Mouse (Mus musculus) megakaryocyte, adult 5-6 weeks (primary cell): ENCODE data around the gene Coro2b. TPM values are rescaled to one million over a fixed set of nuclear protein-coding genes. Genes with fewer than 3 reads are reported as not detected.
A peak's percentile ranks its signal among the peaks of the same experiment; 100 is the strongest.

Experiments used
- ATAC-seq: 2 replicates; pipeline ENCODE4 v1.8.0; 2016; ENCODE audit warnings: mild to moderate bottlenecking, inconsistent platforms; ENCODE audit not compliant: poor library complexity, severe bottlenecking
- total RNA-seq, 2 experiments: library from RNA; stranded (forward) in 1 of 2; stranded (reverse) in 1 of 2; fragments of 153-499, 151-499 nt in 1 of 2; fragments of 221-1000, 200-1000 nt in 1 of 2; gene quantifications; 2 replicates each; pipeline versions ENCODE4 v1.2.3 to v1.2.4; 2015 to 2017

Gene Coro2b
- total RNA-seq, 2 experiments from 2014 or later, result 0.11 to 0.22 TPM

DNA sequence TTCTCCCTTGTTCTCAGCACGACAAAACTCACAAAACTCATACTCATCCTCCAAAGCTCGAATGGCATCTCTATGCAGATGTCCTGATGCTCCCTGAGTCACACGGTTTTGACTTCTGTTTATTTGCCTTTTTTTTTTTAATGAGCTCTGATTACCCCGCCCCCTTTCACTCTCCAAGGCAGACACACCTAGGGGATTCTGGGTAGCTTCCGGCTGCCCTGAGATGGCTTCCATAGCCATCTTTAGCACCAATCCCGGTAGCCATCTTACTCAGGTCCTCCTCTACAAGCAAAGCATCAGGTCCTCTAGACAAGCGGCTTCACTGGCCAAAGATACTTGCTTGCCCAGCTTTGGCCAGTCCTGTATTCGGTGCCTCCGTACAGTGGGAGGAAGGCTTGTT lies 3.3 kb upstream of the Coro2b start:
- no peak for ATAC-seq

DNA sequence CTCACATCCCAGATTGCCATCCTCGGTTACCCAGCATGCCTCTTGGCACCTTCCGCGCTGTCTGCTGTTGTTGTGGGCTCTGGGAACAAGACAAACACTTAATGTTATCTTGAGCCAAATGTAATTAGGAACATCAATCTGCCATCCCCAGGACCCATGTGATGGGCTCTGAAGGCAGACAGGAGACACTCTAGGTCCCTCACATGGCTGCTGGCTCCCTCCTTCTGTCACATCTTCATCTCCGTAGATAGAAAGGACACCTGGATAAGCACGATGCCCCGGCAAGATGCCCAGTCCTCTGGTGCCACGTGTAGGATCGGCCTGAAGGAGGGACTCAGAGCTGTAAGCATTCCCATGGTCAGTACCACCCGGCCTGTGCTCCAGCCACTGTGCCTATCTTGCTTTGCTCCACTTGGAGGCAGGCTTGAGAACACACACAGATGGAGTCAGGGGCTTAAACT lies 2.4 kb upstream of the Coro2b start:
- ATAC-seq, result no peak

DNA sequence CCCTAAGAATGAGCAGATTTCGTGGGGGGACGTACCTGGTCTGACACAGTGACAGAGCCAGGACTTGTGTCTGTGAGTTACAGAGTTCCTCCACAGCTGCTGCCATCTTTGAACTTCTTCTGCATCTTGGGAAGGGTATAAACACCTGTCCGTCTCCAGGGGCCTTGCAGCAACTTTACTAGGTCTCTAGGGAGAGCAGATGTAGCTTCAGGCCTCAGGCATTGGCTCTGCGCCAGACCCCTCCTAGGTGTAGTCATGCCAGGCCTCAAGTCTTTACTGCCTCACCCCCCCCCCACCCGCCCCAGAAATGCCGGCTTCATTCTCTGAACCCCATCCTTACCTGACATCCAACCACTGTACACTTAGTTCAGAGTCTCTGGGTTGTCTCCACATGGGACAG lies 1.1 kb upstream of the Coro2b start:
- ATAC-seq, result no peak

DNA sequence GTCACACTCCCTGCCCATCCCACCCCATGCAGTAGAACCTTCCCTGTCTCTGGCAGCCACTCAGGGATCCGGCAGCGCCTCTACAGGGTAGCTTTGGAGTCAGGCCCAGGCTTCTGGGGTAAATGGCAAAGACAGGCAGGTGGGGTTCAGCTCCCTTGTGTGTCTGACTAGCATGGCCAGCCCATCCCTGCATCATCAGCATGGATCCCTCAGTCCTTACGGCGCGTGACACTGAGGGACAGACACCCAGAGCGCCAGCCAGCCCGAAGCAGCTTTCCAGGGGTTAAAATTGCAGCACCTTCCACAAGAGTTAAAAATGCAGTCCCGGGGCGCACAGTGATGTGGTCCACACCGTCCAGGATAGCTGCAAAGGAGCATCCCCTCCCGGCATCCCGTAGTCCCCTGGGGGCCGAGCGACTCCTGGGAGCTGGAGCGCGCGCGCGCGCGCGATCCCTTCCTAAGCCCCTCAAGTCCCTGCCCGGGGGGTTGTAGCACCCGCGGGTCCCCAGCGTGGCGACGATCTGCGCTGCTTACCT lies 657 bp downstream of the Coro2b start:
- ATAC-seq, result no peak

DNA sequence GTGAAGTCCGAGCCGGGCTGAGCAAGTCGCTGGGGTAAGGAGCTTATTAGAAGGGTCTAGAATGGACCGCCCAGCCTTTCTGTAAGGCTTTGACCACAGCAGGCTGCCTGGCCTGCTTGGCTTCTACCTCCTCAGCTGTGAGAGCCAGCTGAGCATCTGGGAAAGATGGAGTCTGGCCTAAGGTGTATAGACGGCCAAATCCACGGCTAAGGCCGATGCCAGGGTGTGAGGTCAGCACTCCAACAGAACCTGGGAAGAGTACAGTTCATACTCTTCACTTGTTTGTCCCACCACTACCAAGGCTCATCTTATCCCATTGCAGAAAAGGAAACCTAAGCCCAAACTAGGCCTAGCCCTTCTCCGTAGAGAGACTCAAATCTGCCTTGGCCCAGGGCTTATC lies 1.3 kb downstream of the Coro2b start:
- no peak for ATAC-seq

DNA sequence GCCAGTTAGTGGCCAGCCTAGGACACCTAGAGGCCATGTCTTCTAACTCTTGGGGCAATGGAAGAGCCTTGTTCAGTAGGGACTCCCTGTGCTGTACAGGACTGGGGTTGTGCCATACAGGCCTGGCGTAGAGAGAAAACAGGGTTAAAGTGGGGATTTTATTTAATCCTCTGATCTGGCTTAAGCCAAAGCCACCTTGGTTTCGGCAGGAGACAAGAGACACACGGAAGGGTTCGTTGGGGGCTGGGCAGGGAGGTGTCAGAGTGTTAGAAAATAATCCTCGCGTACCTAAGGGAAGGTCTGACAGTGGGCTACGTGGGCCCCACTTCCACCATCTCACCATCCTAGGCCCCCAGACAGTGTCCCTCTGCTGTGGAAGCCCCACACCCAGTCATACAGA lies 2.2 kb downstream of the Coro2b start:
- no peak for ATAC-seq

DNA sequence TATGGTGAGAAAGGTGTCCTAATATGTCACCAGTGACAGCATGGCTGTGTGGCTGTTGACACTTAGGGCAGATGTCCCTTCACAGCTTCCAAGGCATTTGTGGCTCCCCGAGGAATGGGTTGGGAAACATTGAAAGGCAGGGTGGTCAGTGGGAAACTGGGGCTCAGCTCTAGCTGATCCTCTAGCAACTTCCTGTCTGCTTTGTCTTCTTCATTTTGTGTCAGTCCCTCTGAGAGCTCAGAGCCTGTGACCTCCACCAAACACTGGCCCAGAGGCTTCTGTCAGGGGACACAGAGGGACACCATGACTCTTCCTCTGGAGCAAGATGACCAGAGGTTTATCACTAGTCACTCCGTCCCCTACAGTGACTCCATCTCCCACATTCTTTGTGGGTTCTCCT lies 2.7 kb downstream of the Coro2b start:
- ATAC-seq, result no peak

DNA sequence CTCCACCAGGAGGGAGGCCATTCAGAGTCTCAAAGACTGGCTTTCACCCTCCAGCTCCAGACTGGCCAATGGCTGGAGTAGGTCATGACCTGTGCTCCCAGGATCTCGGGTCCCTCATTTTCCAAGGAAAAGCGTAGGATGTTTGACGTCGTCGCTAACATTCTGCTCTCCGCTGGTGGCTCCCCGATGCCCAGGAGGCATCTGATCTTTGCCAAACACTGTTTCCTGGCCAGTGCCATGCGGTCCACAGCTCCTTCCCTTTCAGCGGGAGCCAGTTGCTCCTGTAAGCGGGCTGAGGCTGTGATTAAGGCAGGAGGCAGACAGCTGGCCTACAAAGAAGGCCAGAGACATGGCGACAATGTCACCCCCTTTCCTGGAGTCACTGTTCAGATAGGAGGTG lies 4.0 kb downstream of the Coro2b start:
- no peak for ATAC-seq

DNA sequence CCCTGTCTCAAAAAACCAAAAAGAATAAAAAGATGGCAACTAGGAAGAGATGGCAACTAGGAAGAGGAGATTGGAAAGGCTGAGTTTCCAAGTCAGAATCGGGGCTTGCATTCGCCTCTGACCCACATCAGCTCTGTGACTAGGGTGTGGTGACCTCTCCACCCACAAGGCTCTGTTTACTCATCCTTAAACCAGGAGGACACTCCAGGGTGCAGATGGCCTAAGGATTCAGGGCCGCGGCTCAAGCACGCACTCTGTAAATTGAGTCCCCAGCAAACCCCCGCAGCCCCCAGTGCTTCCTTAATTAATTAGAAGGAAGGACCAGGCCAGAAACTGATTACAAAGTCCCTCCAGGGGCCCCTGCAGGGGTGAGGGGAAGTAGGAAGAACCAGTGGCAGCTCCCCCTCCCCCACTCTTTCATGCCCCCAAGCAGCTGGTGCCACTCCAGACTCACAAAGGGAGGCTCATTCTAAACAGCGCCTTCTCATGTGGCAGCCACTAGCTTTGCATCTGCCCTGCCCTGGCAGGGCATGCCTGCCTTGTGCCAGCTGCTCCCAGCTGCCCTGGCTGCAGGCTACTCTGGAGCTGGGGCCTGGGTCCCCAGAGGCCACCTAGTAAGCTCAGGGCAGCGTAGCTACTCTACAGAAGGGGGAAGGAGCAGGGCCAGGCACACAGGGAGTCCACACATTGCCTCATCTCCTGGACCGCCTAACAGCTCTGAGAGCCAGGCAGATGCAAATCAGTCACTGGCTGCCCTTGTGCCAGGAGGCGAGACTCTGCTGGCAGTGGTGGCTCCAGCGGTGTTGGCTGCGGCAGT lies 5.2 kb downstream of the Coro2b start:
- ATAC-seq, result 0 out of 2 replicates have a peak, but pooled peaks have one; percentile 21

DNA sequence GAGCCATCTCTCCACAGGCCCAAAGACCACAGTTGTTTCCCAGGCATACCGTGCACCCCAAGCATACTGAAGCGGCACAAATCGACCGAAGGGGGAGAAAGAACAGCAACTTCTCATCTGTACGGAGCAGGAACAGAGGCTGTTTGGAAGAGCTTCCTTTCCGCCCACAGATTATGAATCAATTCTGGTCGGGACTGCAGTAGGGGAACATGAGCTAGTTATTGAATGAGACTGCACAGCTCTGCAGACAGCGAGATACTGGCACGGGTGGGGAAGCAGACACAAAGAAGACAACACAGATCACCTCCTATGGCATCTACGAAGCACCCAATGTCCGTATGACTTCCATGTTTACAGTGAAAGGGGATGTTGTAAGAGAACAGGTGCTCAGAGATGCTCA lies 8.3 kb downstream of the Coro2b start:
- no peak for ATAC-seq

DNA sequence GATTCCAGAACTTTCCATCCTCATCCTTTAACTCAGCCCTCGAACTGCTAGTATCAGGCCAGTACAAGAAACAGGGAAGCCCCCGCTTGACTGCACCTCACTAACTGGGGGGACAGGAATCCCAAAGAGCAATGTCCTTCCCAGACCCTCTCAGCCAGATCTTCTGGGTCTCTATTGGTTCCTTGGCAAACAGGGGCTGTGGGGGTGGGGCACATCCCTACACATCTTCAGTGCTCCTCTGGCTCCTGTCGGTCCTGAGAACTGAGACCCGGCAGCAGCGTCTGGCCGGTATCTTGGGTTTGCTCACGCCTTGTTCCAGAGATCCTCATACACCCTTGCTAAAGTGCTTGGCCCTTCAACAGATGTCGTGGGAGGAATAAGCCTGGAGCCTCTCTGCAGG lies 10.0 kb downstream of the Coro2b start:
- no peak for ATAC-seq

DNA sequence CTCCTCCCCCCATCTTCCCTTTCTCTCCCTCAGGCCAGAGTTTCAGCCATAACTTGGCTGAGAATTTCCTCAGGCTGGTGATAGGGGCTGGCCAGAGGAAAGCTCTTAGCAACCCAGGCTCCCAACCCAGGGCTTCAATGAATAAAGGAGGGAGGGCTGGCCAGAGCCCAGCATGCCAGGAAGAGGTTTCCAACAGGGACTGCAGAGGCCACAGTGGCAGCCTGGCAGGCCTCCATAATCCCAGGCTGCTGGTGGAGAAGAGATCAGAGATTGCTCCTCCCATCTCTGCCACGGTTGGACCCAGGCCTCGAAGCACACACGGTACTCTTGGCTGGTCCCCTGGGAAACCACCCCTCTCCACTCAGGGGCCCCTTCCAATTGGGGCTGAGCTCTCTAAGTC lies 10.4 kb downstream of the Coro2b start:
- ATAC-seq, result no peak

DNA sequence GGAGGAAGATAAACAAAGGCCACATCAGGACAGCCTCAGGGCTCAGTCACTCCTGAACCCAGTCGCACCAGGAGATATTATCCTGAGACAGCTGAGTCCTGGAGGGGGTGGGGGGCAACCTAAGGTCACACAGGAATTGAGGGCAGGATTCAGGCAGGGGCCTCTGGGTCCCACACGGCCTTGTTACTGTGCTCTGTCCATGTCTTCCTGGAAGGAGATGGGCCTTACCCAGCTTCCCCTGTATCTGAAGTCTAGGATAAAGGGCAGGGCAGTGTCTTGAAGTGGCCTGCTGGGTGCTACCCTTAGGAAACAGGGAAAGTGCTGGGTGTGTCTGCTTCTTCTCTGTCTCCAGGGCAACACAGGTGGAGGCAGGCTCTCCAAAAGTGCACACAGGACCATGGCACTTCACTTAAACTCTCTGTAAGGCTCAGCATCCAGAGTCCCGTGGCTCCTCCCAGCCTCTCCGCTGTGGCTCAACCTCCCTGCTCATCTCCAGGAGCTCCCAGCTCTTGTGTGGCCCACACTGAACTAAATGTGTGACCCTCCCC lies 12.0 kb downstream of the Coro2b start:
- ATAC-seq, result no peak

DNA sequence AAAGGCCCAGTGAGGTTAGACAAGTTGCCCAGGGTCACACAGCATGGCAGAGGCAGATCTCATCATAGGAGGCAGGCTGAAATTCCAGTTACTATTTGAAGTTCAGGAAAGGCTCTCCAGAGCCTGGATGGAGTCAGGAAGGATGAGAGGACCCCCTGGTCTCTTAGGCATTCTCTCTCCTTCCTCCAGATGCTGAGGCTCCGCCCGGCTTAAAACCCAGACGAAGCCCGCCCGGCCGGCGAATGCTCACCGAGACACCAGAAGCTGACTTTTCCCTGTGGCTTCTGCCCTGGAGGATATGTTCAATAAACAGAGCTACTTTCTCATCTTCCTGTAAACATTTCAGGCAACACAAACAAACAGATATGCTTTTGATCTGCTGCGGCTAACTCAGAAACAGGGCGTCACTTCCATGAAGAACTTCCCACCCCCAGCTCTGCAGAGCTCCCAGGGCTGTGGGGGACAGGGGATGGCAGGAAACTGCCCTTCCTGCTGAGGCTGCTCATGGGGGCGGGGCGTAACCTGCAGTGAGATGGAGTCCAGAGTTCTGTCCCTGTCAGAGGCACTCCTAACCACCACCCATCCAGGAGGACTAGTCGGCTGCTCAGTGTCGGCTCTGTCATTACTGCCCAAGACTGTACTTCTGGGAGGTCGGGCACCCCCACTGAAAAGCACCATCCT lies 13.9 kb downstream of the Coro2b start:
- ATAC-seq, result no peak

DNA sequence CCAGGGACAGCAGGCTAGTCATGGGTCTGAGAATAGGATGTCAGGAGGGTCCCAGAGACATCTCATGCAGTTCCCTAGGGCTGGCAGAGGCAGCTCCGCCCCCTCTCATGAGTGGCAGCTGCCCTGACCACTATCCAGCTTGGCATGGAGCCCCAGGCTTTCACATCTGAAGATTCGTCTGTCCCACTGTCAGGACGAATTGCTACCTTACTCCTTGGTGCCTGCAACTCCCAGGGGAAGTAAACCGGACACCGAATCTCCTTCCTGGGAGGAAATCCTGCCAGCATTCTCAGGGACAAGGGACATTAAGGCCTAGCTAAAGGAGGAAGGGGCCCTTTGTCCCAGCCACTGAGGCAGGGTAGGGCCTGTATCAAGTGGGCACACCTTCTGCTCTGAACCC lies 14.6 kb downstream of the Coro2b start:
- ATAC-seq, result no peak

DNA sequence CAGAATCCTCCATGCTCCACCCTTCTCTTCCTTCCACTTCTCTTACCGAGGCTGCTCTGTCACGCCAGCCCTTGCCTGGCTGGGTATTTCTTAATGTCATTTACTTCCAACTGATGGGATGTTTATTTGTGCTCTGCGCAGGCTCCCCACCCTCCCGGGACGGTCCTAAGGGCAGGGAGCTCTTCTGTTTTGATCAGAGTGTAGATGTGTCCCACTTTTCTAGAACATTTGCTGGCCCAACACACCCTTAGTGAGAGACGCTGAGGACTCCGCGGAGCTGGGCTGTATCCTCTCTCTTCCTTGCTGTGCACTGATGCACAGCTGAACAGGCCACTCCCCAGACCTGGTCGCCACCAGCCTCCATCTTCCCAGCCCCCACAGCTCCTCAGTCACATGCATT lies 15.3 kb downstream of the Coro2b start:
- no peak for ATAC-seq

DNA sequence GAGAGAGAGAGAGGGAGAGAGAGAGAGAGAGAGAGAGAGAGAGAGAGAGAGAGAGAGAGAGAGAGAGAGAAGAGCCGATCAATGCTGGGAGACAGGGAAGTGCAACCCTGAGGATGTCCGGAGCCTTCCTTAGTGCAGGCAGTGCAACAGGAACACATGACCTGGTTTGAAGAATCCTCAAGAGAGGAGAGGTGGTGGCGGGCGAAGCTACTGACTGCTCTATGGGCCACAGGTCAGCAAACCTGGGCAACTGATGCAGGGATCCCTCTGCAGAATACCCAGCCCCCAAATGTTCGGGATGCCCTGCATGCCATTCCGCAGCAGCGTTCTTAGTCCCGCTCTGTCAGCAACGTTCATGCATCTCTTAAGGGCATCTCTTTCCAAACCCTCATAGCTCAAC lies 15.9 kb downstream of the Coro2b start:
- ATAC-seq, result no peak

DNA sequence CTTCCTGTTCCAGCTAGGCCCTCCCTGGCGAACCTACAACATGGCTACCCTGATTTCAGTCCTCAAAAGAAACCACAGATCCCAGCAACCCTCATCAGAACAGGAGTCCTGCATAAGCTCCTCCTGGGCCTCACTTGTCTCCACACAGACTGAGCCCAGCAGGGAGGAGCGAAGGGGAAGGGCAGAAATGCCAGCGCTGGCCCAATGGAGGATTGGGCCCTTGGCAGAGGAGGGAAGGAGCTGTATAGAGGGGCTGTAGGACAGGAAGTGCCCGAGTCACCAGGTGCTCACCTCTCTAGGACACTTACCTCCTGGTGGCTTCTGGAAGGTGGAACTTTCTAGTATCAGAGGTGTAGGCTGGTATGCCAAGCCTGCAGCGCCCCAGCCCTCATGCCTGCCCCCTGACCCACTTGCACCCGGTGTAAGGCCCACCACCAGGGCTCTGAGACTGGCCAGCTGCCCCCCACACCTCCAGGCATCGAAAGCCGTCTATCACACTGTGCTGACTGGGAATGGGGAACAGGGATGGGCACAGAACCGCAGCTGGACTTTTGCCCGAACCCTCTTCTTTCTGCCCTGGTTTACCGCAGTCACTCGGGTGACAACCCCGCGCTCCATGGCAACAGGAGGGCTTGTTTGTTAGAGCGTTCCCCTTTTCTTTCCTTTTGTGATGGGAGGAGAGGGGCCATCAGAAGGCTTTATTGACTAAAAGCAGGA lies 16.9 kb downstream of the Coro2b start:
- ATAC-seq, result no peak

DNA sequence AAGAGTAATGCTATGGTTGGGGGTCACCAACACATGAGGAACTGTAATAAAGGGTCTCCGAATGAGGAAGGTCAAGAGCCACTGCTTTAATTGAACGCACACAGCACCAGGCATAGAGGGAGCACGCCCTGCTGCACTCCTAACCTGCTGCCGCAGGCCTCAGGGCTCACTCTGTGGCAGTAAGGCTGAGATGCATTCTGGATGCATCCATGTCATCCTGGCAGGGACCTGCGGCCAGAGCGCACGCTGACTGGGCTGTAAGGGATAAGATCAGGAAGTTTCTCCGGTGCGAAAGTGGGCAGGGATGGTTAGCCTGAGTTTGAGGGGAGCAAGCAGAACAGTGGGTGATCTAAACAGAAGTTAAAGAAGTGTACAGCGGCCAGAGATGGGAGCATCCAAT lies 17.5 kb downstream of the Coro2b start:
- ATAC-seq, result no peak

DNA sequence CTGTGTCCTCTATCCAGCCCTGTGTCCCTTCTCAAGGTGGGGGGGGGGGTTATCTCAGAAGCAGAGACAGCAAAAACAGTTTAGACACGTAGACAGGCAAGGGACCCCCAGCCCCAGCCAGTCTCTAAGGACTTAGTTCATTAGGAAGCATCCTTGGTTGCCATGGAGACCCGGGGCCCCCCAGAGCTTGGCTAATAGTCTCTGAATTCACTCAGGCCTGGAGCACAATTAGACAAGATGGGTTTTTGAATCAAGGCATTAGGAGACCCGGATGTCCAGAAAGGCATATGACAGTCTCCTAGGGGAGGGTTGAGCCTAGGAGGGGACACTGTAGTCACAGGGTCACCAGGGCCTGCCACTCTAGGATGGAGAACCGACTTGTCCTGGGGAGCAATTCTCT lies 18.3 kb downstream of the Coro2b start:
- ATAC-seq, result no peak
